Mouse (Mus musculus): Measurements from ENCODE around the gene Mcm5. TPM values are rescaled to one million over a fixed set of nuclear protein-coding genes. Genes with fewer than 3 reads are reported as not detected.

The Mcm5 gene
- total and polyA plus RNA-seq, 3 experiments: 397 to 459 TPM; not detected in 1

GRCm38 (mm10) chr8:75127406-75127805, 18.0 kb downstream of the Mcm5 start:
- Histone ChIP-seq H3K27me3 (ENCODE audit: control insufficient read depth in 1 of 2, insufficient read depth in 2 of 2, low read length in 2 of 2) (no peaks in the 10 kb centered on the region), H3K4me1 (ENCODE audit: control insufficient read depth in 1 of 2, insufficient read depth in 2 of 2, low read length in 2 of 2) (no peaks in the 10 kb centered on the region; a peak in 1 of 4 replicates), H3K27ac (ENCODE audit: control insufficient read depth, low read depth, low read length) (no peak overlapping the region), H3K79me2 (ENCODE audit: control insufficient read depth, insufficient read depth, low read length, poor library complexity) (no peaks in the 10 kb centered on the region), H3K4me3 (ENCODE audit: control insufficient read depth in 1 of 2, insufficient read depth in 1 of 2, low read depth in 2 of 2, low read length in 2 of 2) (no peak overlapping the region), H3K36me3 (ENCODE audit: control insufficient read depth in 1 of 2, insufficient read depth in 2 of 2, low read length in 2 of 2) (peaks cover 0 to 49% of the 10 kb centered on the region in 2 experiments; a peak in 2 of 4 replicates), H3K9ac (ENCODE audit: control insufficient read depth, low read depth, low read length, poor library complexity, severe bottlenecking) (no peak overlapping the region), H3K9me3 (replicated peaks; ENCODE audit: insufficient read depth, low read length) (no peaks in the 10 kb centered on the region)
- TF ChIP-seq BHLHE40 (IDR thresholded peaks at IDR 0.05; ENCODE audit: borderline replicate concordance, low read depth, low read length) (no peak), KAT2A (conservative IDR thresholded peaks at IDR 0.05; ENCODE audit: low read depth, low read length) (no peak), TAL1 (IDR thresholded peaks at IDR 0.05; ENCODE audit: low read length) (no peak), MEF2A (IDR thresholded peaks at IDR 0.05; ENCODE audit: extremely low read depth, insufficient replicate concordance, low read depth, low read length, poor library complexity, severe bottlenecking) (no peak), TCF12 (IDR thresholded peaks at IDR 0.05; ENCODE audit: low read depth, low read length) (no peak), EP300 (IDR thresholded peaks at IDR 0.05; ENCODE audit: low read depth in 1 of 2, low read length in 2 of 2) (no peak), RCOR1 (IDR thresholded peaks at IDR 0.05; ENCODE audit: low read depth, low read length) (no peak), POLR2AphosphoS2 (IDR thresholded peaks at IDR 0.05; ENCODE audit: low read length) (no peak), UBTF (IDR thresholded peaks at IDR 0.05; ENCODE audit: borderline replicate concordance, insufficient read depth, low read depth, low read length) (no peak), MYC (IDR thresholded peaks at IDR 0.05; ENCODE audit: low read depth, low read length) (no peak), CHD2 (IDR thresholded peaks at IDR 0.05; ENCODE audit: low read length) (no peak), POLR2A (IDR thresholded peaks at IDR 0.05; ENCODE audit: control insufficient read depth in 1 of 2, insufficient read depth in 1 of 2, low read depth in 1 of 2, low read length in 2 of 2, poor library complexity in 1 of 2) (no peak), E2F4 (IDR thresholded peaks at IDR 0.05; ENCODE audit: borderline replicate concordance, low read depth, low read length) (no peak), USF1 (IDR thresholded peaks at IDR 0.05; ENCODE audit: low read depth, low read length) (no peak), CHD1 (IDR thresholded peaks at IDR 0.05; ENCODE audit: low read depth, low read length) (no peak), ELF1 (IDR thresholded peaks at IDR 0.05; ENCODE audit: low read depth, low read length) (no peak), ETS1 (IDR thresholded peaks at IDR 0.05; ENCODE audit: low read depth, low read length) (no peak), RAD21 (IDR thresholded peaks at IDR 0.05; ENCODE audit: low read depth, low read length) (no peak)
- no peak for DNase-seq (ENCODE audit: low read depth, low spot score)

GRCm38 (mm10) chr8:75132485-75132884, 23.1 kb downstream of the Mcm5 start:
- peaks cover 12 to 13% of the 10 kb centered on the region in 2 experiments for H3K36me3 ChIP-seq (ENCODE audit: control insufficient read depth in 1 of 2, insufficient read depth in 2 of 2, low read length in 2 of 2)
- DNase-seq (ENCODE audit: low read depth, low spot score): no peak

More at GRCm38 (mm10) chr8:75132485-75132884, 23.1 kb downstream of the Mcm5 start:
- Histone ChIP-seq H3K4me3 (ENCODE audit: control insufficient read depth in 1 of 2, insufficient read depth in 1 of 2, low read depth in 2 of 2, low read length in 2 of 2) (no peak overlapping the region), H3K4me1 (ENCODE audit: control insufficient read depth in 1 of 2, insufficient read depth in 2 of 2, low read length in 2 of 2) (peaks cover 19 to 20% of the 10 kb centered on the region in 2 experiments), H3K9ac (ENCODE audit: control insufficient read depth, low read depth, low read length, poor library complexity, severe bottlenecking) (no peak overlapping the region), H3K79me2 (ENCODE audit: control insufficient read depth, insufficient read depth, low read length, poor library complexity) (no peaks in the 10 kb centered on the region), H3K27me3 (ENCODE audit: control insufficient read depth in 1 of 2, insufficient read depth in 2 of 2, low read length in 2 of 2) (no peaks in the 10 kb centered on the region), H3K9me3 (replicated peaks; ENCODE audit: insufficient read depth, low read length) (no peaks in the 10 kb centered on the region), H3K27ac (ENCODE audit: control insufficient read depth, low read depth, low read length) (no peak overlapping the region)
- TF ChIP-seq ZC3H11A (IDR thresholded peaks at IDR 0.05; ENCODE audit: low read depth, low read length) (no peak), TCF12 (IDR thresholded peaks at IDR 0.05; ENCODE audit: low read depth, low read length) (no peak), RAD21 (IDR thresholded peaks at IDR 0.05; ENCODE audit: low read depth, low read length) (peak; percentile 48), BHLHE40 (IDR thresholded peaks at IDR 0.05; ENCODE audit: borderline replicate concordance, low read depth, low read length) (no peak), CTCF (IDR thresholded peaks at IDR 0.05 in 2 of 3, conservative IDR thresholded peaks at IDR 0.05 in 1 of 3; ENCODE audit: control insufficient read depth in 1 of 3, insufficient read depth in 1 of 3, low read depth in 2 of 3, low read length in 3 of 3, poor library complexity in 1 of 3, severe bottlenecking in 1 of 3) (peak; percentile 25 to 49 (median 33); a peak in 5 of 6 replicates), POLR2A (IDR thresholded peaks at IDR 0.05; ENCODE audit: control insufficient read depth in 1 of 2, insufficient read depth in 1 of 2, low read depth in 1 of 2, low read length in 2 of 2, poor library complexity in 1 of 2) (no peak), MAFK (IDR thresholded peaks at IDR 0.05; ENCODE audit: borderline replicate concordance, low read depth, low read length) (no peak), MYB (IDR thresholded peaks at IDR 0.05; ENCODE audit: low read depth, low read length) (no peak), ZMIZ1 (IDR thresholded peaks at IDR 0.05; ENCODE audit: low read depth, low read length) (no peak; the same call in 1 of the 2 replicates), ETS1 (IDR thresholded peaks at IDR 0.05; ENCODE audit: low read depth, low read length) (no peak), RCOR1 (IDR thresholded peaks at IDR 0.05; ENCODE audit: low read depth, low read length) (no peak)

Measured in MEL (cell line).